Mouse (Mus musculus): Measurements from ENCODE around the gene Setd1a. TPM values are rescaled to one million over a fixed set of nuclear protein-coding genes. Genes with fewer than 3 reads are reported as not detected.

The Setd1a gene
- total RNA-seq, 2 experiments from 2014 or later = 13.0 to 21.3 TPM

DNA sequence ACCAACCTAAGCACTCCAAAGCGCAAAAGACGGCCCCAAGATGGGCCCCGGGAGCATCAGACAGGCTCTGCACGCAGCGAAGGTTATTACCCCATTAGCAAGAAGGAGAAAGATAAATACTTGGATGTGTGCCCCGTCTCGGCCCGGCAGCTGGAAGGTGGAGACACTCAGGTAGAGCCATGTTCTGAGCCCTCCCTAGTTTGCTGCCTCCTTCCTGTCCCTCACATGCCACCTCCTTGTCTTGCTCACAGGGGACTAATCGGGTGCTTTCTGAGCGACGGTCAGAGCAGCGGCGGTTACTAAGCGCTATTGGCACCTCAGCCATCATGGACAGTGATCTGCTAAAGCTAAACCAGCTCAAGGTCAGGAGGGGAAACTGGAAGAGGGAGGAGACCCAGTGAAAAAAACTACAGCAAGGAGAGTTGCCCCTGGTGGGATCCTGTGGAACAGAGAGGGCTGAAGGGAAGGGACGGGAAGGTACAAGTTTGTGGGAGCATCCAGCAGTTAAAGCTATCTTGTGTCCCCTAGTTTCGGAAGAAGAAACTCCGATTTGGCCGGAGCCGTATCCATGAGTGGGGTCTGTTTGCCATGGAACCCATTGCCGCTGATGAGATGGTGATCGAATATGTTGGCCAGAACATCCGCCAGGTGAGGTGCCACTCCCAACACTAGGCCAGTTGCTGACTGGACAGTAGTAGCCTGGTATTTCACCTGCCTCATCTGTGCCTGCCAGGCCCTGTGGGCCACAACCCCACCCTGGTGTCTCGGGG lies 20.8 kb downstream of the Setd1a start:
- DNase-seq = no peak

DNA sequence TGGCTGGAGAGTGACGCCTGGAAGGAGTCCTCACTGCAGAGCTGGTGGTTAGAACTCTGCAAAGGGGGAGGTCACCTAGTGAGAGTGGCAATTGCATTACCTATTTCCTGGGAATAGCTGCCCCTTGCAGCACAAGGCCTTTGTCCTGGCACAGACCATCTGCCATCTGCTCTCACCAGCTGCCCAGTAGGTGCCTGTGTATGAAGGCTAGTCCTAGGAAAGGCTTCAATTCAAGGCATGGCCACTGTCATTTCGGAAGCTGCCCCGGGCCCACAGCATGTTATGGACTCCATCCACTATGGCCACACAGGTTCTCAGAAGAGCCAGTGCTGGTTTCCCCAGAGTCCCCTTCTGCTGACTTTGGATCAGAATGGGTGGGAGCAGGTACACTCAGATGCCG lies 22.1 kb downstream of the Setd1a start:
- DNase-seq = no peak
- intact Hi-C loops (cut with DNase I) = no loop called here

More for the DNA sequence above, 20.8 kb downstream of the Setd1a start:
- intact Hi-C loops (cut with DNase I) = no loop called here

DNA sequence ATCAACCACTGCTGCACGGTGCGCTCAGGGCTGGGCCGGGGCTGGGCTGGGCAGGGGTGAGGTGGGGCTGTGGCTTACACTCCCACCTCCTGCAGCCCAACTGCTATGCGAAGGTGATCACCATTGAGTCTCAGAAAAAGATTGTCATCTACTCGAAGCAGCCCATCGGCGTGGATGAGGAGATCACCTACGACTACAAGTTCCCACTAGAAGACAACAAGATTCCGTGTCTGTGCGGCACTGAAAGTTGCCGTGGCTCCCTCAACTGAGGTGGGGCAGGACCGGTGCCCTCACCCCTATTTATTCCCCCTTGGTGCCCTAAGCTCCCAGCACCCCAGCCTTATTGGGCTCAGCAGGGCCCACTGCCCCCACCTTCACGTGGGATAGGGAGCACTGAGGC lies 22.7 kb downstream of the Setd1a start:
- intact Hi-C loops (cut with DNase I) = no loop called here
- no peak for DNase-seq

DNA sequence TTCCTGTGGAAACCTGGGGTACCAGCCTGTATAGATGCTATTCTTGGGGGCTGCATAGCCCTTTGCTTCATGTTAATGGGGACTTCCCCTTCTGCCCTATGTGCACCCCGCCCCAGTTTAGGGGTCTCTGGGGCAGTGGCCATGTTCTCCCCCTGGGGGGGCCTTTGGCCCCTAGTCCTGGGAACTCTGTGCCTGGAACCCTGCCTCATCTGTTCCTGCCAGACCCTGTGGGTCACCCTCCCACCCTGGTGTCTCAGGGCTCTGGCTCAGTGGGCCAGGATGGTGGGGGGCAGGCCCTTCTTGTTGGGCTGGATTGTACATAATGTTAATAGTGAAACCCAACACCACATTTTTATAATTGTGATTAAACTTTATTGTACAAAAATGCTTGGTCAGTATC lies 23.3 kb downstream of the Setd1a start:
- no peak for DNase-seq
- intact Hi-C loops (cut with DNase I) = loop anchor here (5.0 kb wide), 2 partner anchors 78 to 138 kb away; partner anchors contain the start of genes Zfp646 and Zfp668

DNA sequence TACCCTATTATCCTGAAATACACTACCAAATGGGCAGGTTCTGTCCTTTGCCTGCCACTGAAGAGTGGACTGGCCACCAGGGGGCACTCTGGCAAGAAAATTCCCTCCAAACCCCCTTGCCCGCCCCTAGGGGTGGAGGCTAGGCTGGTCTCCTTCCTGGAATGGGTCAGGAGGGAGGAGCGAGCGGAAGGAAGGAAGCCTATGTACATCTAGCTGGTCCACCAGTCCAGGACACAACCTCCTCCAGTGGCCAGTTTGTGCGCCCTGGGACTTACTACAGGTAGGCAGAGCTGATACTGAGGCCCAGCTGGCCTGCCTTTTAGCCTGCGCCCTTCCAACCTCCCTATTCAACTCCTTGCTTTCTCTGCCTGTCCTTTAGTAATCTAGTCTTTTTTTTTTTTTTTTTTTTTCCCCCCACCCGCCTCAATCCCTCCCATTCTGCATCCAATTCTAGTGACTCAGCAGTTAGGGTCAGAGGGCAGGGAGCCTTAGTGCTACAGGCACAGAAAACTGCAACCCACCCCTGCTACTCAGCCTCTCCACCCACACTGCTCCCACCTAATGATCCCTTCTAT lies 24.1 kb downstream of the Setd1a start, which contains the start of gene Hsd3b7:
Gene Hsd3b7 (plus strand): TSS at position 170 of the 575 bp plus-strand sequence.
- intact Hi-C loops (cut with DNase I) = loop anchor here (5.0 kb wide), 2 partner anchors 77 to 137 kb away; partner anchors contain the start of genes Zfp646 and Zfp668
- peak; percentile 93 to 94 for DNase-seq

DNA sequence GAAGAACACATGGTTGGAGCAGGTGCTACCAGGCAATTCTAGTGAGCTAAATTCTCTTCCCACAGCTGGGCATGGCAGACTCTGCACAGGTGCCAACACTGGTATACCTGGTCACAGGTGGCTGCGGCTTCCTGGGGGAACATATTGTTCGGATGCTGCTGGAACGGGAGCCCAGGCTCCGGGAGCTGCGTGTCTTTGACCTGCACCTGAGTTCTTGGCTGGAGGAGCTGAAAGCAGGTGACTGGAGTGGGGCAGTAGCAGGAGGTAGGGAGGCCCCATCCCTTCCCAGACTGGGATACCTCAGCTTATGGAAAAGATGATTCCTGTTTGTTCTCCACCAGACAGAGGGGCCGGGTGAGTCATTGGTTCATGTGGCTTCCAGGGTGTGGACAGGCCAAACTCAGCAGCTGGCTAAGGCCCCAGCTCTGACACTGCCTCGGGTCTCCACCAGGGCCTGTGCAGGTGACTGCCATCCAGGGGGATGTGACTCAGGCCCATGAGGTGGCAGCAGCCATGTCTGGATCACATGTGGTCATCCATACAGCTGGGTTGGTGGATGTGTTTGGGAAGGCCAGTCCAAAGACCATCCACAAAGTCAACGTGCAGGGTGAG lies 24.6 kb downstream of the Setd1a start:
- intact Hi-C loops (cut with DNase I) = loop anchor here (5.0 kb wide), 2 partner anchors 76 to 136 kb away; partner anchors contain the start of genes Zfp646 and Zfp668
- DNase-seq = no peak

DNA sequence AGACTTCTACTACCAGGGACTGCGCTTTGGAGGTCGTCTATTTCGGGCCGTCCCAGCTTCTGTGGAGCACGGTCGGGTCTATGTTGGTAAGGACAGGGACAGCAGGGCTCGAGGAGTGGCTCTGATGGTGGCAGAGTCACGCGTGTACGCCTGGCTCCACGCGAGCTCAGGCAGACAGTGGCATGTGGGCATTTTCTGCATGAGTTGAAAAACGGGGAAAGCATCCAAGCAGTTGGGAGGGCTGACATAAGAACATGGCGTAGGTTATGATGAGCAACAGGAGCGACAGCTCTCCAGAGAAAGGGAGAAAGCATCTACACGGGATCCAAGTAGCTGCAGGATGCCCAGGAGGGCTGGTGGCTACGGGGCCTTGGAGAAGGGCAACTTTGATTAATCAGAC lies 25.8 kb downstream of the Setd1a start:
- DNase-seq = no peak
- intact Hi-C loops (cut with DNase I) = loop anchor here (2.0 to 5.0 kb wide), 3 partner anchors 32 to 135 kb away; partner anchors contain the start of genes Zfp646 and Zfp668

DNA sequence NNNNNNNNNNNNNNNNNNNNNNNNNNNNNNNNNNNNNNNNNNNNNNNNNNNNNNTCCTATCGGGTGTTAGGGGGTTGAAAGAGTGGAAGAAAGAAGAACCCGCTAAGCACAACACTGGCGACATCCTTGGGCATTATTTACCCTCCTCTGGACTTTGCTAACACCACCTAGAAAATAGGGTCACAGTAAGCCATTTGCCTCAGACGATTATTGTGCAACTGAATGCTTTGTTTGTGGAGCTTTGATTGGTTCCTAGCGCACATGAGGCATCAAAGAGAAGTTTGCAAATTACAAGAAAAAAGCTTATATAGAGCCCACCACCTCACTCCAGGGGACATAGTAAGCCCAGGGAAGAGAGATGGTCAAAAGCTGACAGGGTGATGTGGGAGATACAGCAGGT lies 32.4 kb downstream of the Setd1a start:
- no peak for DNase-seq
- intact Hi-C loops (cut with DNase I) = no loop called here

DNA sequence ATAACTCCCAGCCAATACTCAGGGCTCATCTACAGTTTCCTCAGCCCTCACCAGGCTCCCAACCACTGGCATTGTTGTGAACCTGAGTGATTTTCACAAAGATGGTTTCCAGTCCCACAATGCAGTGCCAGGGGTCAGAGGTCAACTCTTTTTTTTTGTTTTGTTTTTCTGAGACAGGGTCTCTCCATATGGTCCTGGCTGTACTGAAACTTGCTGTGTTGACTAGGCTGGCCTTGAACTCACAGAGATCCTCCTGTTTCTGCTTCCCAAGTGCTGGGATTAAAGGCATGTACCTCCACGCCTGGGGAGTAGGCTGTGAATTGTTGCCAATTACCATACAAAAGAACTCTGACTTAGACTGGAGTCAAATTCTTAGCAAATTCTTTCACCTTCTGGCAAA lies 33.4 kb downstream of the Setd1a start:
- no peak for DNase-seq
- intact Hi-C loops (cut with DNase I) = no loop called here

DNA sequence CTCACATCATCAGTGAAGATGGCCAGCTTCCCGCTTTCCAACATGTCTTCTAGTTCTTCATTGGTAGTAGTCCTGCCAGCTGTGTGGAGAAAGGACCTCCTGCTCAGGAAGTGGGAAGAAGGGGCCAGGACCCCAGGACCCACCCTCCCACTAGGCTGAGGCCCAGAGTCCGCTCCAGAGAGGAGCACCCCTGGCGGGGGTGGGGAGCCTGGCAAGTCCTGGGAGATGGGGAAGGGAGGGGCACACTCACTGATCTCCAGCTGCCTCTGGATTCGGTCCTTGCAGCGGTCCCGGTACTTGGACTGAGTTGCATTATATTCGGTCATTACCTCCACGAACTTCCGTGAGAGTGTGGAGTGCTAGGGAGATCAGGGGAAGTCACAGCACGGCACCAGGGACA lies 34.2 kb downstream of the Setd1a start:
- peak in 1 of 2 experiments; percentile 2 for DNase-seq
- intact Hi-C loops (cut with DNase I) = no loop called here

DNA sequence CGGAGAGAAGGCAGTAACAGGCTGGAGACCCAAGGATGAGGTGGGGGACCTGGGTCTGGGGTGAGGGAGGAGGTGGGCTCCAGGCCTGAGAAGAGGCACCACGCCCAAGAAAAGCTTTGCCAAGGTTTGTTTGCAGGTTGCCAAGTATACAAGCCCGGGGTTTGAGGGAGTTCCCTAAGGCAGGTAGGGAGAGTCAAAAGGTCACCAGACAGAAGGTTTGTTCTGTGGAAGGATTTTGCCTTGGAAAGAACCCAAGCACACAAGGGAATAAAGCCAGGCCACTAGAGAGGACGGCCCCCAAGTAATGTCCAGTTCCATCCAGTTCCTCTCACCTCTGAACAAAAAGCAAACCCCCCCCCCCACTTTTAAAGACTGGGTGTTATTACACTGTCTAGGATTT lies 34.8 kb downstream of the Setd1a start:
- intact Hi-C loops (cut with DNase I) = no loop called here
- no peak for DNase-seq

DNA sequence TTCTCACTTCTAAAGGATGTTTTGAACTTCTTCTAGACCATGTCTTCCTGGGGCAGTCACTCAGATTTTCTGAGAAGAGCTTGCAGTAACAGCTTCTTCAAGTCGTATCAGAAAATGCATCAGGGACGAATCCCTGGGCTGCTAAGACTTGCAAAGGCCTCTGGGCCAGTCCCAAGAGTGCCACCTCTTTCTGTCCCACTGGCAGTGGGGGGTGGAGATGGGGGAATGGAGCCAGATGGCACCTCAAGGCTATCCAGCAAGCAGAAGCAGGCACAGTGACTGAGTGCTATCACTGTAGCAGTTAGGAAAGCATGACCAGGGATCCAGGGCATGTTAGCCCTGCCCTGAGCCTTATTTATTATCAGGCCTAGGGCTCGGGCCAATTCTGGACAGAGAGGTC lies 35.8 kb downstream of the Setd1a start:
- intact Hi-C loops (cut with DNase I) = no loop called here
- DNase-seq = peak in 1 of 2 experiments; percentile 4

DNA sequence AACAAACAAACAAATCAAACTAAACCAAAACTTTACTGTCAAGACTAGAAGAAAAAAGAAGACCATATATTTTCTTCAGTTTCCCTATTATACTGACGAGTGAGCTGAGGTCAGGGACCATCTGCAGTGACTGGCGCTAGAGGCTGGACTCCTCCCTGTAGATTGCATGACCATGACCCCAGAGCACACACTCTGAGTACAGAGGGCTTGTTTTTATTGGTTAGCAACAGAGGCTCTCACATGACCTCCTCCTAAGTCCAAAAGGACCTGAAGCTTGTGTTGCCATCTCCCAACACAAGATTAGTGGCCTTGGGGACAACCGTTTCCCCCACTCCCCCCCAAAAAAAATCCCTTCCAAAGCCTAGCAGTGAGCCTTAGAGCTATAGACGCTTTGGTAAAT lies 37.4 kb downstream of the Setd1a start:
- intact Hi-C loops (cut with DNase I) = no loop called here
- DNase-seq = no peak

DNA sequence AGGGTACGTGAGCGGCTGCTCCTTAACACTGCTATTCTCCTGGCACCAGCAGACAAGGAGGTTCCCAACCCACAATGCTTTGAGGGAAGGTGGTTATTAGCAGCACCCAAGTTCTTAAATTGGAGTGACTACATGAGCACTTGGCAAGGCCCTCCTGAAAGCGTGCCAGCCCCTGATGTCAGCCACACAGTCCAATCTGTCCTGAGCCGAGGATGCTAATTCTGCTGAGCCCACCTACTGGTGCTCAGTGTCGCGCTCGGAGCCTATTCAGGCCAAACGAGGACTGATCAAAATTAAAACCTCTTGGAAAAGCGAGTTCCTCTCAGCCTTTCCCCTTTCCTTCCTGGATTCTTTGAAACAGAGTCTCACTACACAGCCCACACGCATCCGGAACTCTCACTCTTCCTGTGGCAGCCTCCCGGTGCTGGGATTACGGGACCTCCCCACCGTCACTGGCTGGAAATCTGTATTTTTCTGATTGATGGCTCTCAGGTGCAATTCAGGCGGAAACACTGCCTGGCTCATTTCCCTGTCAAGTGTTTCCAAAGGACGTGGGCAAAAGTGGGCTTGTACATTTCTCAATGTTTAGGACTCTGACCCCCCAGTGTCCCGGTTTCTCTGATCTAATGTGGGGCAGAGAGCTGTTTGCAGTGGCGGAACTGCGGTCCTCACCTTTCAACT lies 37.9 kb downstream of the Setd1a start:
- intact Hi-C loops (cut with DNase I) = no loop called here
- peak; percentile 78 to 82 for DNase-seq

DNA sequence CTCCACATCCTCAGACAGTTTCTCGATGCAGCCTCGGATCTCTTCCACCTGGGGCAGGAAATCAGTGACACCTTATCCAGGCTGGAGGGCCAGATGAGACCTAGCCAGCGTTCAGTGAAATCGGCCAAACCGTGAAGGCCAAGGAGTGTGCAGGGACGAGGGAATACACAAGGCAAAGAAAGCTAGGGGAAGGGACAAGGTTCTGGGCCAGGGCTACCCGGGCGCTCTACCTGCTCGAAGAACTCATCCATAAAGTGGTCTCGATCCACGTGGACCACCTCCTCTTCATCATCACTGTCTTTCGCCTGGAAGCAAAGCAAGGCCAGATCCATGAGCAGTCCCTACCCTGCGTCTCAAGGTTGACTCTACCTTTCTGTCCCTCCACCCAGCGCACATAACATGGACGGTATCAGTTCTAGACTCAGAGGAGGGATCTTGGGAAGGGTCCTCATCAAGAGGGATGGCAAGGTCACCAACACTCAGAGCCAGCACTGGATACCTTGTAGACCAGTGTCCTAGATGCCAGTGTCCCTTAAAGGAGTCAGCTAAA lies 38.7 kb downstream of the Setd1a start:
- DNase-seq = no peak
- intact Hi-C loops (cut with DNase I) = no loop called here

DNA sequence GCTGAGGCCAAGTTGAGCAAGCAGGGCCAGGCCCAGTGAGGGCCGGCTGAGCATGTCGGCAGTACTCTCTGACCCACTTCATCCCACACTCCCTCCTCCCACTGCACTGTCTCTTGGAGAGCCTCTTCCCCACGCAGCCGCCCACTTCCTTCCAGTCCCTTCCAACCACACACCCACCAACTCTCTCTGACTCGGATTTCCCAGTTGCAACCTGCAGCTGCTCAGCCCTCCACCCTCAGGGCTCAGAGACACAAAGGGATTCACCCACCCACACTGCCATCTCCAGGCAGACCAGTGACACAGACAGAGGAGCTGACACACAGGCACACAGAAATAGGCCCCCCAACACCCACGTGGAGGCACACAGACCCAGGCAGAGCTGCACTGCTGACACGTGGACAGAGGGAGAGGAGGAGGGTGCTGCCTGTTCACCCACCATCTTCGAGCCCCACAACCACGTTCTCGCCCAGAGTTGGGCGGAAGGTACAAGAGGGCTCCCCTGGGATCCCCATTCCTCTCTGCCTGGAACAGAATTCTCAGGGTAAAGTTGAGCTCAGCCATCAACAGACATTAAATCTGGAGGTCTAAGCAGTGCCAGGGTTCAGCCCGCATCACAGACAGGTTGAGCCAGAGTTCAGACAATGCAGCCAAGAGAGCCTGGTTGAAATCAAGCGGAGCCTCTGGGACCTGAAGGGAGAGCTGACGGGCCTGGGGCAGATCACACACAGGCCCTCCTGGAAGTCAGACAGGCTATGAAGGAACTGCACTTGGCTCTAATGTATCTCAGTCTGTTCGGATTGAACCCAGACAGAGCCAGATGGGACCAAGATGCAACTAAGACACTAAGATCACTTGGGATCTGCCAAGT lies 39.7 kb downstream of the Setd1a start:
- intact Hi-C loops (cut with DNase I) = no loop called here
- peak; percentile 61 to 66 for DNase-seq

DNA sequence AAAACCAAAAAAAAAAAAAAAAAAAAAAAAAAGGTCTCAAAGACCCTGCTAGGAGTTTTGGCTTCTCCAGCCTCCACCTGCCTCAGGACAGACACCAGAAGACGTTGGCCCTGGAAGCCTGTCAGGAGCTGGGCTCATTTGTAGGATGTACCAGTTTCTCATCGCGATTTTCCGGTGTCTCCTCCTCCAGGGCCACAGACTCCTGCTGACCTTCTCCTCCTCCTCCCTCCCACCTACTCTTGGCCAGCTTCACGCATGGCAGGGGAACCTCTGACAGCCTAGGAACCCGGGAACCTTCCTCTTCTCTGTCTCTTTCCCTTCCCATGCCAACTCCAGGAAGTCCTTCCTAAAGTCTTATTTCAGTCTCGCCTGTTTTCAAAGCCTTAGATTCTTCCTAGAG lies 40.6 kb downstream of the Setd1a start:
- DNase-seq = no peak
- intact Hi-C loops (cut with DNase I) = no loop called here

DNA sequence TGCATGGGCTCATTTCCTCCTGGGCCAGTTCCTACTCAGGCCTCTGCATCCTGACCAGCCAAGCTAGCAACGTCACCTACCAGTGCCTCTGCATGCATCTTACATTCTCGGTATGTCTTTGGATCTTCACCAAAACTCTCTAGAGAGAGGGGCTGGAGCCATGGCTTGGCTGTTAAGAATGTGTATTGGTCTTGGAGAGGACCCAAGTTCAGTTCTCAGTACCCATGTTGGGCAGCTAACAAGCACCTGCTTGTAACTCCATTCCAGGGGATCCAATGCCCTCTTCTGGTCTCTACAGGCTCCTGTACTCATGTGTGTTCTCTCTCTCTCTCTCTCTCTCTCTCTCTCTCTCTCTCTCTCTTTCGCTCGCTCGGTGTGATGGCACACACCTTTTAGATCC lies 41.3 kb downstream of the Setd1a start:
- DNase-seq = no peak

DNA sequence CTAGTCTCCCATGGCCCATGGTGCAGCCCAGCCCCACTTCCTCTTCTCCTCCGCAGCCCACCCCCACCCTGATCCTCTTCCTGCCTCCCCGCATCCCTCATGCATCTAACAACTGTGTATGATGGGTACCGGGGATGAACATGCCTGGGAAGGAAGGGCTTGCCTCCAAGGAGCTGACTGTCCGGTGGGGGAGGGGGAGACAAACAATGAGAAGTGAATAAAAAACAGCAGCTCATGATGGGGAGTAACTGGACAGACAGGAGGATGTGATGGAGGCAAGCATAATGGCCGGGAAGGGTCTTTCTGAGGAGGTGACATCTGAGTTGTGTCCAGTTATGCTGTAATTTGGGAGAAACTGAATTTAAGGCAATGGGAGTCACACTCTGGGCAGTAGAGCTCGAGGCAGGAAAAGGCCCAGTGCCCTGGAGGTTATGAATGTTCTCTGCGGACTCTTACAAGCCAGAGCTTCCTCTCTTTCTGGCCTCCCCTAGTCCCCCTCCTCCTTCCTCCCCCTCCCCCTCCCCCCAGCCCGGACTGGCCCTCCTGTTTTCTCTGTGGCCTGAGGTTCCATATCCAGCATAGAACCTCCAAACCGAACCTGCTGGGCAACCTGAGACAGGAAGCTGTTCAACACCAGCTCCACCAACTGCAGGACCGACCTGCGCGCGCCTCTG lies 44.5 kb downstream of the Setd1a start:
- intact Hi-C loops (cut with DNase I) = no loop called here
- no peak for DNase-seq

More for the DNA sequence above, 41.3 kb downstream of the Setd1a start:
- intact Hi-C loops (cut with DNase I) = no loop called here

Measured in gastrocnemius, postnatal 36 days (tissue).